Mouse (Mus musculus): Measurements from ENCODE around the gene Gsdma. TPM values are rescaled to one million over a fixed set of nuclear protein-coding genes. Genes with fewer than 3 reads are reported as not detected.
"Not testable (repeated sequence)": the region's sequence is repeated elsewhere in the genome, so short reads cannot be mapped to it uniquely, and the experiment has no call there.

Gene Gsdma
- polyA plus RNA-seq, 1 experiment from 2014 or later, result 0.08 TPM

DNA sequence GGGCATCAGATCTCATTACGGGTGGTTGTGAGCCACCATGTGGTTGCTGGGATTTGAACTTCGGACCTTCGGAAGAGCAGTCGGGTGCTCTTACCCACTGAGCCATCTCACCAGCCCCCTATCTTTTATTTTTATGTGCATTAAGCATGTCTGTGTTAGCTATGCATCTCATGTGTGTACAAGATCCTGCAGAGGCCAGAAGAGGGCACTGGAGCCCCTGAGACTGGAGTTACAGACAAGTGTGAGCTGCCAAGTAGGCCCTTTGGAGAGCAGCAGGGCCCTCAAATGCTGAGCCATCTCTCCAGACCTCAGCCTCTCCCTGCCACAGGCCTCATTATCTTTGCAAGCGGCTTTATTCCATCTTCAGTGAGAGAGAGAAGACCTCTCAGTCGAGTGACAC lies 47.9 kb downstream of the Gsdma start:
- ATAC-seq, result not testable (repeated sequence)
- 82% methylated on average over 6 of the region's 6 CpGs for WGBS

DNA sequence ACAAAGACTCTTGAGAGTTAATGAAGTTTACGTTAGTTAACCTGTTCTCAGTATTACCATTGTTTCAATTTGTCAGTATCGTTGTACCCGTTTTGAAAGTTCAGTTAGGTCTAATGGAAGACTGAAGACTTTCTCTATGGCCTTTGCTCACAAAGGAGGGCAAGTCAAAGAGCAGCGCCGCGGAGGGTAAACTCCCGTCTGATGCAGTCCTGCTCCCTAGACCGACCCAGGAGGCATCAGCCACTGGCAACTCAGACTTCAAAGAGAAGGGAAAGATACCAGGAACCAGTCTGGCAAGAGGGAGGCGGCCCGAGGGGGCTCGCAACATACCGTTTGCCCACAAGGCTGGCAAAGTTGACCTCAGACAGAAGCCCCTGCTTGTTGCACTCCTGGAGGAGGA lies 49.6 kb downstream of the Gsdma start:
- Histone ChIP-seq H3K36me3 (ENCODE audit: control insufficient read depth, insufficient read depth, low read length) (peaks cover 33% of the 10 kb centered on the region), H3K4me3 (ENCODE audit: low read length) (no peak overlapping the region)

More for the DNA sequence above, 47.9 kb downstream of the Gsdma start:
- H3K4me2 ChIP-seq (ENCODE audit: low read length); H3K9me3 ChIP-seq (ENCODE audit: control insufficient read depth, low read length); H3K9ac ChIP-seq (ENCODE audit: low read depth, low read length); H3K4me3 ChIP-seq (ENCODE audit: low read length); H3K27ac ChIP-seq (ENCODE audit: low read depth, low read length); H3K4me1 ChIP-seq (ENCODE audit: control insufficient read depth, insufficient read depth, low read depth, low read length); H3K27me3 ChIP-seq (replicated peaks; ENCODE audit: control insufficient read depth, insufficient read depth, low read length): not testable (repeated sequence)
- peaks cover 38% of the 10 kb centered on the region for H3K36me3 ChIP-seq (ENCODE audit: control insufficient read depth, insufficient read depth, low read length)

DNA sequence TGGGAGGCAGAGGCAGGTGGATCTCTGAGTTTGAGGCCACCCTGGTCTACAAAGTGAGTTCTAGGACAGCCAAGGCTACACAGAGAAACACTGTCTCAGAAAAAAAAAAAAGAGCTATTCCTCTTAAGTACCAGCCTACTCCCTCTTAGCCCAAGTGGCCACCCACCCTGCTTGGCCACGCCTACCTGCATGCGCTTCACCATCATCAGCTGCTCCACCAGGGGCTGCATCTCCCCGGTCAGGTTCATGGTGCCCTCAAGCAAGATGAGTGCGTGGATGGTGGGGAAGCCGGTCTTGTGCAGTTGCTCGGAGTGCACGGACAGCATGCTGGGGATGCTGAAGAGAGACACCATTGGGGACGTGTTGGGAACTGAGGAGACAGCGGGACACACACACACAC lies 51.8 kb downstream of the Gsdma start:
- WGBS, result 95% methylated on average over 9 of the region's 9 CpGs
- H3K36me3 ChIP-seq (ENCODE audit: control insufficient read depth, insufficient read depth, low read length), result peaks cover 24% of the 10 kb centered on the region
- no peak for ATAC-seq

More for the DNA sequence above, 49.6 kb downstream of the Gsdma start:
- Histone ChIP-seq H3K27me3 (replicated peaks; ENCODE audit: control insufficient read depth, insufficient read depth, low read length) (no peaks in the 10 kb centered on the region), H3K9me3 (ENCODE audit: control insufficient read depth, low read length) (no peaks in the 10 kb centered on the region), H3K4me1 (ENCODE audit: control insufficient read depth, insufficient read depth, low read depth, low read length) (0 out of 2 replicates have a peak, but pooled peaks cover 4% of the 10 kb centered on the region), H3K4me2 (ENCODE audit: low read length) (no peak overlapping the region), H3K27ac (ENCODE audit: low read depth, low read length) (no peak overlapping the region), H3K9ac (ENCODE audit: low read depth, low read length) (no peak overlapping the region)
- 87% methylated on average over 12 of the region's 12 CpGs for WGBS
- no peak for ATAC-seq

DNA sequence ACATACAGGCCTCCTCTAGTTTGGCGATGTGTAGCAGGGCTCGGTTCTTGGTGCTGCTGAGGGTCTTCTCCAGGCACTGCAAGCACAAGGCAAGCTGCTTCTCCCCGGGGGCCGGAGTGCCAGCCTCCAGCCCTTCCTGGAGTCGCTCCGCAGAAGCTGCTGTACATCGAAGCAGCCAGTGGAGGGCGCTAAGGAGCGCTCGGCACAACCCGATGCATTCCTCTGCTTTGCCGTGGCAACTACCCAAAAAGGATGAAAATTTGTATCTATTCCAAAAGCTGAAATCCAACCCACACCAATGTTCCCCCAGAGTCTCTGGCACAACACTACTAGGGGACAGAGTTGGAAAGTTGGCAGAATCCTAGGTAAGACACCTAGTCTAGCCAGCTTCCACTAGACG lies 53.8 kb downstream of the Gsdma start:
- no peak overlapping the region for H3K9ac ChIP-seq (ENCODE audit: low read depth, low read length)
- 11% methylated on average over 13 of the region's 13 CpGs for WGBS
- H3K36me3 ChIP-seq (ENCODE audit: control insufficient read depth, insufficient read depth, low read length), result peaks cover 19% of the 10 kb centered on the region
- no peaks in the 10 kb centered on the region for H3K27me3 ChIP-seq (replicated peaks; ENCODE audit: control insufficient read depth, insufficient read depth, low read length)
- 0 out of 2 replicates have a peak, but pooled peaks cover 4% of the 10 kb centered on the region for H3K4me1 ChIP-seq (ENCODE audit: control insufficient read depth, insufficient read depth, low read depth, low read length)
- H3K4me2 ChIP-seq (ENCODE audit: low read length), result no peak overlapping the region
- H3K4me3 ChIP-seq (ENCODE audit: low read length), result no peak overlapping the region
- no peak for ATAC-seq
- no peak overlapping the region for H3K27ac ChIP-seq (ENCODE audit: low read depth, low read length)
- H3K9me3 ChIP-seq (ENCODE audit: control insufficient read depth, low read length), result no peaks in the 10 kb centered on the region

More for the DNA sequence above, 51.8 kb downstream of the Gsdma start:
- H3K4me2 ChIP-seq (ENCODE audit: low read length), result no peak overlapping the region
- H3K27me3 ChIP-seq (replicated peaks; ENCODE audit: control insufficient read depth, insufficient read depth, low read length), result no peaks in the 10 kb centered on the region
- H3K4me3 ChIP-seq (ENCODE audit: low read length), result no peak overlapping the region
- no peak overlapping the region for H3K27ac ChIP-seq (ENCODE audit: low read depth, low read length)
- H3K4me1 ChIP-seq (ENCODE audit: control insufficient read depth, insufficient read depth, low read depth, low read length), result 0 out of 2 replicates have a peak, but pooled peaks cover 4% of the 10 kb centered on the region
- H3K9me3 ChIP-seq (ENCODE audit: control insufficient read depth, low read length), result no peaks in the 10 kb centered on the region
- H3K9ac ChIP-seq (ENCODE audit: low read depth, low read length), result no peak overlapping the region

DNA sequence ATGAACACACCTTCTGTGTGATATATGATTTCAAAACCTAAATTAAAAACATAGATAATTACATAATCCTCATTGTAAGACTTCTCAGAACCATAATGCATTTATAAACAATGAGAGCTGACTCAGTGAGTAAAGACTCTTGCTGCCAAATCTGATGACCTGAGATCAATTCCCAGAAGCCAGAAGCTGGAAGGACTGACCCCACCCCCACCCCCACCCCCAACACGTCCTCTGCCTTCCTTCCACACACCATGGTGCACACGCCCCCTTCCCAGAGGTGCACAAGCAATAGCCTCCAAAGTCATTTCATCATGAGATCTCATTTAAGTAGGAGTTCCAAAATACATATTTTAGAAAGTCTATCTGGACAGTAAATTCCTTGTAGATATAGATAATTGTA lies 56.6 kb downstream of the Gsdma start:
- H3K27ac ChIP-seq (ENCODE audit: low read depth, low read length), result no peak overlapping the region
- H3K4me1 ChIP-seq (ENCODE audit: control insufficient read depth, insufficient read depth, low read depth, low read length), result 0 out of 2 replicates have a peak, but pooled peaks cover 4% of the 10 kb centered on the region
- H3K27me3 ChIP-seq (replicated peaks; ENCODE audit: control insufficient read depth, insufficient read depth, low read length), result no peaks in the 10 kb centered on the region
- 79% methylated on average over 2 of the region's 2 CpGs for WGBS
- H3K4me2 ChIP-seq (ENCODE audit: low read length), result no peak overlapping the region
- no peak overlapping the region for H3K9ac ChIP-seq (ENCODE audit: low read depth, low read length)
- H3K9me3 ChIP-seq (ENCODE audit: control insufficient read depth, low read length), result no peaks in the 10 kb centered on the region
- peaks cover 7% of the 10 kb centered on the region; the same call in 1 of the 2 replicates for H3K36me3 ChIP-seq (ENCODE audit: control insufficient read depth, insufficient read depth, low read length)
- no peak for ATAC-seq
- H3K4me3 ChIP-seq (ENCODE audit: low read length), result no peak overlapping the region

DNA sequence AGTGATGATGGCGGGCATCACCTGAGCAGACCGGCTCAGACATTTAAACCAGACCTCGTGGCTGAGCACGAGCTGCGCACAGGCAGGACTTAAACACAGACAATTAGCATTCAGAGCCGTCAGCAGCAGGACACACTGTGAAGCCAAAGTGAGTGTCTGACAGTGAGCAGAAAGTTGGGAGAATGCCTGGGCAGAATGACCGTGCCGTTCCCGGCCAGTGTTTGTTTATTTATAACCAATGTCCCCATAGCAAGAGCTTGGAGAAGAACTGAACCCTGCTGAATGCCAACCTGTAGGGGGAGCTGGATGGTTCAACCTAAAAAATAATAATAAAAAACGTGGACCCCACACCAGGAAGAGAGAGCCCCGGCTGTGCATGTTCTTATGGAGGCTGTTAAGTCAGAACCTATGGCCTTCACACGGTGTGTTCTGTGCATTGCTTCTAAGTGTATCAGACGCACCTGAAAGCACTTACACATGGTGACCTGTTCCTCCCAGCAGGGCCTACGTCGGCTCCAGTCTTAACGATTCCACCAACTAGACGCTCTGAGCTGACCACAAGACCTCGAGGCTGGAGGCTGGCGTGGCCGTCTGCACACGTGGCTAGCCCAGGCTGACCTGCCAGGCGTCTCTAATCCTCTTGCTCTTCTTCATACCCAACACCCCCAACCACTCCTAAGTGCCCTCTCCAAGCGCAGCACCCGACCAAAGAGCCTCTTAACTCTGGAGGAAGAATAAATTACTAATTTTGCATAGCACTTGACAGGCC lies 57.5 kb downstream of the Gsdma start:
- no peak overlapping the region for H3K4me2 ChIP-seq (ENCODE audit: low read length)
- H3K4me1 ChIP-seq (ENCODE audit: control insufficient read depth, insufficient read depth, low read depth, low read length), result 0 out of 2 replicates have a peak, but pooled peaks cover 4% of the 10 kb centered on the region
- H3K27me3 ChIP-seq (replicated peaks; ENCODE audit: control insufficient read depth, insufficient read depth, low read length), result no peaks in the 10 kb centered on the region
- ATAC-seq, result peak; percentile 62; the same call in 1 of the 2 replicates
- H3K4me3 ChIP-seq (ENCODE audit: low read length), result no peak overlapping the region
- no peak overlapping the region for H3K27ac ChIP-seq (ENCODE audit: low read depth, low read length)
- no peak overlapping the region for H3K9ac ChIP-seq (ENCODE audit: low read depth, low read length)
- WGBS, result 68% methylated on average over 24 of the region's 24 CpGs
- H3K36me3 ChIP-seq (ENCODE audit: control insufficient read depth, insufficient read depth, low read length), result peaks cover 5% of the 10 kb centered on the region; the same call in 1 of the 2 replicates
- no peaks in the 10 kb centered on the region for H3K9me3 ChIP-seq (ENCODE audit: control insufficient read depth, low read length)

DNA sequence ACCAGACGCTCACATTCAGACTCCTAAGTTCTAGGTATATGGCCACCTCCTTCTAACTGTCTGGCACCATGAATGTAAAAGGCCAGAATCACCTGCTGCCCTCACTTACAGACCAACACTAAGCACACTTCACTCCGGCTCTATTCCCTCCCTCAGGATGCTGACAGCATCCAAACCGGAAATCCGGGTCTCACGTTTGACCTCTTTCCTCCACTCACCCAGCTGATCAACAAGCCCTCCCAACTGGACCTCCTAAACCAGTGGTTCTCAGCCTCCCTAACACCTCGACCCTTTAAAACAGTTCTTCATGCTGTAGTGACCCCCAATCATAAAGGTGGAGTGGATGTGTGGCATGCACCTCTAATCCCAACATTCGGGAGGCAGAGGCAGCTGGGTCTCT lies 58.9 kb downstream of the Gsdma start:
- H3K9me3 ChIP-seq (ENCODE audit: control insufficient read depth, low read length), result no peaks in the 10 kb centered on the region
- H3K4me1 ChIP-seq (ENCODE audit: control insufficient read depth, insufficient read depth, low read depth, low read length), result 0 out of 2 replicates have a peak, but pooled peaks cover 3% of the 10 kb centered on the region
- WGBS, result 79% methylated on average over 7 of the region's 7 CpGs

DNA sequence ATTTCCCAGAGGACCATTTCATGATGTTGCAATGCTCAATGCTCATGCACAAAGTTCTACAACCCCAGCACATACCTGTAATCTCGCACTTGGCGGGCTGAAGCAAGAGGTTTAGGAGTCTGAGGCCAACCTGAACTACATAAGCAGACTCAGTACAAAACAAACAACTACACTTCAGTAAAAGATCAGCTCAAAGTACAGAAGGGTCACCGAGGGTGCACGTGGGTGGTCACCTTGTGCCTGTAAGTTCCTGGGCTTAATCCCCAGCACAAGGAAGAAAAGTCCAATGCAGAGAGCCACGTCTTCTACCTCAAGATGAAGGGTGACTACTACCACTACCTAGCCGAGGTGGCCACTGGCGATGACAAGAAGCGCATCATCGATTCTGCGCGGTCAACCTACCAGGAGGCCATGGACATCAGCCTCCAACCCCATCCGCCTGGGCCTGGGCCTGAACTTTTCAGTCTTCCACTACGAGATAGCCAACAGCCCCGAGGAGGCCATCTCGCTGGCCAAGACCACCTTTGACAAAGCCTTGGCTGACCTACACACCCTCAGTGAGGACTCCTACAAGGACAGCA lies 61.9 kb downstream of the Gsdma start:
- H3K27ac ChIP-seq (ENCODE audit: low read depth, low read length), result no peak overlapping the region
- no peak overlapping the region for H3K4me3 ChIP-seq (ENCODE audit: low read length)
- no peaks in the 10 kb centered on the region for H3K9me3 ChIP-seq (ENCODE audit: control insufficient read depth, low read length)
- ATAC-seq, result no peak
- no peak overlapping the region for H3K4me2 ChIP-seq (ENCODE audit: low read length)
- H3K36me3 ChIP-seq (ENCODE audit: control insufficient read depth, insufficient read depth, low read length), result no peaks in the 10 kb centered on the region; the same call in 1 of the 2 replicates
- H3K4me1 ChIP-seq (ENCODE audit: control insufficient read depth, insufficient read depth, low read depth, low read length), result peaks cover 4% of the 10 kb centered on the region
- WGBS, result 96% methylated on average over 15 of the region's 15 CpGs
- H3K9ac ChIP-seq (ENCODE audit: low read depth, low read length), result no peak overlapping the region
- H3K27me3 ChIP-seq (replicated peaks; ENCODE audit: control insufficient read depth, insufficient read depth, low read length), result no peaks in the 10 kb centered on the region

More for the DNA sequence above, 58.9 kb downstream of the Gsdma start:
- no peaks in the 10 kb centered on the region for H3K27me3 ChIP-seq (replicated peaks; ENCODE audit: control insufficient read depth, insufficient read depth, low read length)
- H3K27ac ChIP-seq (ENCODE audit: low read depth, low read length), result no peak overlapping the region
- H3K36me3 ChIP-seq (ENCODE audit: control insufficient read depth, insufficient read depth, low read length), result no peaks in the 10 kb centered on the region; the same call in 1 of the 2 replicates
- H3K9ac ChIP-seq (ENCODE audit: low read depth, low read length), result no peak overlapping the region
- no peak overlapping the region for H3K4me2 ChIP-seq (ENCODE audit: low read length)
- no peak overlapping the region for H3K4me3 ChIP-seq (ENCODE audit: low read length)
- no peak for ATAC-seq

All from hindbrain, embryonic 16.5 days (tissue).